Mouse (Mus musculus) cerebellum, adult 2 months (tissue): Measurements from ENCODE around the gene Prss41.

Experiments used
- CTCF ChIP-seq: fragments of 200-500 bp; IDR thresholded peaks from 2 replicates; pipeline ENCODE4 v1.5.1; 2011; ENCODE audit warnings: low read depth, mild to moderate bottlenecking, control low read depth, low read length, moderate library complexity, borderline replicate concordance; ENCODE audit not compliant: insufficient read depth
- POLR2A ChIP-seq: fragments of 200-500 bp; IDR thresholded peaks from 2 replicates; pipeline ENCODE4 v1.6.1; 2011; ENCODE audit warnings: low read length, control low read depth, borderline replicate concordance; ENCODE audit not compliant: insufficient read depth

- no peak for TF ChIP-seq CTCF
- no peak for TF ChIP-seq POLR2A
These were observed 53.0 kb downstream of the Prss41 start for GRCm38 (mm10) chr17:23791079-23791357.
